Mouse (Mus musculus): Measurements from ENCODE around the gene Zfp846.
"Not testable (repeated sequence)": the region's sequence is repeated elsewhere in the genome, so short reads cannot be mapped to it uniquely, and the experiment has no call there.

GRCm38 (mm10) chr9:20565326-20566030 lies 15.6 kb upstream of the Zfp846 start:
- TF ChIP-seq CTCF (IDR thresholded peaks at IDR 0.05; ENCODE audit: borderline replicate concordance, extremely low read depth, insufficient read depth, insufficient read length); POLR2A (IDR thresholded peaks at IDR 0.05; ENCODE audit: borderline replicate concordance, extremely low read depth, insufficient read depth, insufficient read length, poor library complexity, severe bottlenecking): not testable (repeated sequence)

Measured in brain, embryonic 14.5 days (tissue).